Mouse (Mus musculus): ENCODE results near the gene Smap2. TPM values are rescaled to one million over a fixed set of nuclear protein-coding genes. Genes with fewer than 3 reads are reported as not detected.
"Not testable (repeated sequence)": the region's sequence is repeated elsewhere in the genome, so short reads cannot be mapped to it uniquely, and the experiment has no call there.

Smap2 gene
- 42.0 and 42.4 TPM in 2 replicates for polyA plus RNA-seq (2015; fragmentation: Nextera tagmentation; extraction: Ambion mirVana)

- peak within 1 kb of the TSS; percentile 98 for H3K4me3 ChIP-seq
- peak within 1 kb of the TSS; percentile 95 for H3K9ac ChIP-seq
- no peaks in the 10 kb centered on the region for H3K36me3 ChIP-seq
- peaks cover 34% of the 10 kb centered on the region for H3K4me1 ChIP-seq (replicated peaks)
- H3K4me2 ChIP-seq: peak within 1 kb of the TSS; percentile 89
- ATAC-seq (ENCODE audit: low read depth): peak; percentile 97
- H3K9me3 ChIP-seq: no peaks in the 10 kb centered on the region
- WGBS: 1% methylated on average over 45 of the region's 48 CpGs
- H3K27me3 ChIP-seq: no peaks in the 10 kb centered on the region
- peak within 1 kb of the TSS; percentile 86 for H3K27ac ChIP-seq (replicated peaks)
Observed at GRCm38 (mm10) chr4:121016928-121017657, at the start of gene Smap2. Gene Smap2 (minus strand): TSS chr4:121017247.

- Histone ChIP-seq H3K9ac (no peak overlapping the region), H3K4me1 (replicated peaks) (no peaks in the 10 kb centered on the region), H3K36me3 (peaks cover 78% of the 10 kb centered on the region), H3K27me3 (no peaks in the 10 kb centered on the region), H3K4me3 (no peak overlapping the region), H3K9me3 (no peaks in the 10 kb centered on the region), H3K27ac (replicated peaks) (no peak overlapping the region), H3K4me2 (no peak overlapping the region)
- no peak for ATAC-seq (ENCODE audit: low read depth)
- 86% methylated on average over 2 of the region's 2 CpGs for WGBS
Observed at GRCm38 (mm10) chr4:121065336-121065735, 48.3 kb upstream of the Smap2 start.

- H3K36me3 ChIP-seq: peaks cover 53% of the 10 kb centered on the region
- H3K9ac ChIP-seq; H3K27ac ChIP-seq (replicated peaks); H3K9me3 ChIP-seq; H3K4me1 ChIP-seq (replicated peaks); H3K27me3 ChIP-seq; H3K4me3 ChIP-seq; ATAC-seq (ENCODE audit: low read depth); H3K4me2 ChIP-seq: not testable (repeated sequence)
- 90% methylated on average over 10 of the region's 10 CpGs for WGBS
Observed at GRCm38 (mm10) chr4:121059218-121059617, 42.2 kb upstream of the Smap2 start.

- H3K4me3 ChIP-seq: no peak overlapping the region
- 81% methylated on average over 2 of the region's 2 CpGs for WGBS
- no peak for ATAC-seq (ENCODE audit: low read depth)
- H3K27ac ChIP-seq (replicated peaks): no peak overlapping the region
- peaks cover 15% of the 10 kb centered on the region for H3K27me3 ChIP-seq
- H3K36me3 ChIP-seq: peaks cover 32% of the 10 kb centered on the region
- no peaks in the 10 kb centered on the region for H3K9me3 ChIP-seq
- peaks cover 15% of the 10 kb centered on the region for H3K4me1 ChIP-seq (replicated peaks)
- H3K9ac ChIP-seq: no peak overlapping the region
- H3K4me2 ChIP-seq: no peak overlapping the region
Observed at GRCm38 (mm10) chr4:121057032-121057431, 40.0 kb upstream of the Smap2 start.

GRCm38 (mm10) chr4:121056342-121056741 is 39.3 kb upstream of the Smap2 start:
- no peaks in the 10 kb centered on the region for H3K9me3 ChIP-seq
- H3K4me1 ChIP-seq (replicated peaks): peaks cover 22% of the 10 kb centered on the region
- no peak overlapping the region for H3K4me3 ChIP-seq
- WGBS: 44% methylated on average over 3 of the region's 3 CpGs
- H3K9ac ChIP-seq: no peak overlapping the region
- ATAC-seq (ENCODE audit: low read depth): no peak
- peaks cover 15% of the 10 kb centered on the region for H3K27me3 ChIP-seq
- peaks cover 28% of the 10 kb centered on the region for H3K36me3 ChIP-seq
- H3K27ac ChIP-seq (replicated peaks): no peak overlapping the region
- H3K4me2 ChIP-seq: no peak overlapping the region

- peak; percentile 73 for ATAC-seq (ENCODE audit: low read depth)
- Histone ChIP-seq H3K27ac (replicated peaks) (no peak overlapping the region), H3K9ac (peak overlapping the region; percentile 55), H3K4me3 (peak overlapping the region; percentile 26), H3K36me3 (no peaks in the 10 kb centered on the region), H3K4me2 (peak overlapping the region; percentile 49), H3K4me1 (replicated peaks) (peaks cover 22% of the 10 kb centered on the region), H3K27me3 (peaks cover 15% of the 10 kb centered on the region), H3K9me3 (no peaks in the 10 kb centered on the region)
- 10% methylated on average over 35 of the region's 35 CpGs for WGBS
Observed at GRCm38 (mm10) chr4:121052454-121053323, 35.6 kb upstream of the Smap2 start.

GRCm38 (mm10) chr4:121051863-121052262 is 34.8 kb upstream of the Smap2 start:
- Histone ChIP-seq H3K9ac (peak overlapping the region; percentile 55; the same call in 1 of the 2 replicates), H3K4me1 (replicated peaks) (peaks cover 22% of the 10 kb centered on the region), H3K36me3 (no peaks in the 10 kb centered on the region), H3K9me3 (no peaks in the 10 kb centered on the region), H3K27me3 (peaks cover 15% of the 10 kb centered on the region), H3K27ac (replicated peaks) (0 out of 2 replicates have a peak overlapping the region, but pooled peaks have one; percentile 30), H3K4me2 (peak overlapping the region; percentile 49; the same call in 1 of the 2 replicates), H3K4me3 (no peak overlapping the region)
- WGBS: 8% methylated on average over 4 of the region's 4 CpGs
- ATAC-seq (ENCODE audit: low read depth): peak; percentile 24; the same call in 1 of the 2 replicates

GRCm38 (mm10) chr4:121042946-121043345 is 25.9 kb upstream of the Smap2 start:
- 50% methylated on average over 3 of the region's 3 CpGs for WGBS

GRCm38 (mm10) chr4:121042472-121042871 is 25.4 kb upstream of the Smap2 start:
- Histone ChIP-seq H3K27me3 (peaks cover 25% of the 10 kb centered on the region), H3K4me1 (replicated peaks) (peaks cover 42% of the 10 kb centered on the region), H3K4me3 (no peak overlapping the region), H3K4me2 (no peak overlapping the region), H3K27ac (replicated peaks) (peak overlapping the region; percentile 88; the same call in 1 of the 2 replicates), H3K9ac (no peak overlapping the region), H3K36me3 (0 out of 2 replicates have a peak, but pooled peaks cover 3% of the 10 kb centered on the region), H3K9me3 (no peaks in the 10 kb centered on the region)
- 45% methylated on average over 5 of the region's 5 CpGs for WGBS
- ATAC-seq (ENCODE audit: low read depth): no peak

More at GRCm38 (mm10) chr4:121042946-121043345, 25.9 kb upstream of the Smap2 start:
- H3K27me3 ChIP-seq: peaks cover 23% of the 10 kb centered on the region
- H3K4me2 ChIP-seq: no peak overlapping the region
- peak overlapping the region; percentile 88; the same call in 1 of the 2 replicates for H3K27ac ChIP-seq (replicated peaks)
- no peak for ATAC-seq (ENCODE audit: low read depth)
- H3K4me1 ChIP-seq (replicated peaks): peaks cover 42% of the 10 kb centered on the region
- H3K36me3 ChIP-seq: 0 out of 2 replicates have a peak, but pooled peaks cover 3% of the 10 kb centered on the region
- H3K4me3 ChIP-seq: no peak overlapping the region
- H3K9ac ChIP-seq: no peak overlapping the region
- H3K9me3 ChIP-seq: no peaks in the 10 kb centered on the region

- Histone ChIP-seq H3K4me1 (replicated peaks) (peaks cover 42% of the 10 kb centered on the region), H3K4me3 (peak overlapping the region; percentile 41; the same call in 1 of the 2 replicates), H3K27me3 (peaks cover 25% of the 10 kb centered on the region), H3K9ac (0 out of 2 replicates have a peak overlapping the region, but pooled peaks have one; percentile 2), H3K4me2 (peak overlapping the region; percentile 65), H3K27ac (replicated peaks) (peak overlapping the region; percentile 88), H3K36me3 (0 out of 2 replicates have a peak, but pooled peaks cover 3% of the 10 kb centered on the region), H3K9me3 (no peaks in the 10 kb centered on the region)
- WGBS: 7% methylated on average over 18 of the region's 18 CpGs
- ATAC-seq (ENCODE audit: low read depth): peak; percentile 68
Observed at GRCm38 (mm10) chr4:121040897-121041671, 24.0 kb upstream of the Smap2 start.

- Histone ChIP-seq H3K4me2 (peak overlapping the region; percentile 65), H3K27me3 (peaks cover 25% of the 10 kb centered on the region), H3K9me3 (no peaks in the 10 kb centered on the region), H3K36me3 (0 out of 2 replicates have a peak, but pooled peaks cover 3% of the 10 kb centered on the region), H3K9ac (peak overlapping the region; percentile 70), H3K4me1 (replicated peaks) (peaks cover 42% of the 10 kb centered on the region), H3K27ac (replicated peaks) (peak overlapping the region; percentile 88), H3K4me3 (peak overlapping the region; percentile 41)
- 0 out of 2 replicates have a peak, but pooled peaks have one; percentile 9 for ATAC-seq (ENCODE audit: low read depth)
- WGBS: 61% methylated on average over 14 of the region's 14 CpGs
Observed at GRCm38 (mm10) chr4:121040323-121040722, 23.3 kb upstream of the Smap2 start.

All from neural tube, embryonic 13.5 days (tissue).